Mouse (Mus musculus) adrenal gland, adult 2 months (tissue): ENCODE results near the gene Pdlim7. TPM values are rescaled to one million over a fixed set of nuclear protein-coding genes. Genes with fewer than 3 reads are reported as not detected.
A peak's percentile ranks its signal among the peaks of the same experiment; 100 is the strongest.

Source experiments
- DNase-seq: peaks from one replicate; pipeline ENCODE4 v3.0.0; 2021
- microRNA-seq, 2 experiments: library from miRNA; unstranded; fragments of <30 nt; microRNA quantifications; one replicate each; pipeline ENCODE4 v1.2.0; 2021
- polyA plus RNA-seq: library from polyadenylated mRNA; depleted of rRNA; stranded (reverse); fragments of >200 nt; gene quantifications from 2 replicates; pipeline ENCODE4 v1.2.3, GENCODE M21; 2012; rRNA removed
- total RNA-seq, 2 experiments: library from RNA; stranded (reverse); gene quantifications; 2 replicates each; pipeline ENCODE4 v1.2.3; 2021

Pdlim7 gene
- total and polyA plus RNA-seq, 3 experiments, result 15.2 to 45.2 (median 19.5) TPM

GRCm38 (mm10) chr13:55465830-55466440 is 47.5 kb downstream of the Pdlim7 start:
- DNase-seq, result no peak

- DNase-seq, result peak; percentile 73
Measured at GRCm38 (mm10) chr13:55465184-55465583, 48.3 kb downstream of the Pdlim7 start.

- peak; percentile 71 for DNase-seq
Measured at GRCm38 (mm10) chr13:55464027-55464884, 49.2 kb downstream of the Pdlim7 start, which contains the start of gene Prr7. TSS of gene Prr7 (plus strand) at chr13:55464267.

DNA sequence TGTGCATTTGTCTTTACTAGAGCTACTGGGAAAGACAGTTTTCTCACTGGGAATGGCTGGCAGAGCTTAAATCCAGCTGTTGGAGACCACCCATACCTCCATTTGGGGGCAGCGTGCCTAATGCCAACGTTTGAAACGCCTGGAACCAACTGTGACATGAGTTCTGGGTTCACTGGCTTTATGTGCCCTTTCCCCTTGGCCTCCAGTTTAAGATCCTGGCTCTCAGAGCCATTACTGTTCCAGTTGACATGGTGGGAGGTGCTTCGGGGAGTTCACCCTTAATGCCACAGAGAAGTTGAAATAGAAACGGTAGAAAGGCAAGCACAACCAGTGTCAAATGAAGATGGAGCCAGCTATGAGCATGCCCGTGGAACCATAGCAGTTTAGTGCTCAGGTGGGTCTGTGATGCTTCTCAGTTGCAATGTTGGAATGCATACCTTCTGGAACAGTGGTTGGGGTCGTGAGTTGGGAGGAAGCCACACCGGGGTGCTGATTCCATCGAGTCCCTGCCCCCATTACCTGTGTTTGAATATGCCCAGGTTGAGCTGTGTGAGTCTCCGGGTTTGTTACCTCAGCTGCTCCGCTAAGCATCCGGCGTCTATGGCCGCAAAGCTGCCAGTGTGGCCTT is 50.0 kb downstream of the Pdlim7 start:
- DNase-seq, result no peak

DNA sequence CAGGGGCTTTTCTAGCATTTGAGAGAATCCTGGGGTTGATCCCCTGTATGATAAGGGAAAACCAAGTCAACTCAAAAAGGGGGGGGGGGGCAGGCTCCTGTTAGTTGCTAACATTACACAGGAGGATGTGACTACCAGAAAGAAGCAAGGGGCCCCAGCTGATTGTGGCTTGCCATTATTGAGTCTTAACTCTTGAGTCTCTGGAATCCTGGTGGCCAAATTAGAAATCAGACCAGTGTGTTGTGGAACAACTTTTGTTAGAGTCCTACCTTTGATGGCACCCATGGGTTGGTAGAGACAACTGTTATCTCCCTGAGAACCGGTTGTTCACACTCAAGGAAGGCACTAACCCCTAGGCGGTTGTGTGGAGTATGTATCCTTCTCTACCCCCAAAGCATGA is 50.5 kb downstream of the Pdlim7 start:
- no peak for DNase-seq

DNA sequence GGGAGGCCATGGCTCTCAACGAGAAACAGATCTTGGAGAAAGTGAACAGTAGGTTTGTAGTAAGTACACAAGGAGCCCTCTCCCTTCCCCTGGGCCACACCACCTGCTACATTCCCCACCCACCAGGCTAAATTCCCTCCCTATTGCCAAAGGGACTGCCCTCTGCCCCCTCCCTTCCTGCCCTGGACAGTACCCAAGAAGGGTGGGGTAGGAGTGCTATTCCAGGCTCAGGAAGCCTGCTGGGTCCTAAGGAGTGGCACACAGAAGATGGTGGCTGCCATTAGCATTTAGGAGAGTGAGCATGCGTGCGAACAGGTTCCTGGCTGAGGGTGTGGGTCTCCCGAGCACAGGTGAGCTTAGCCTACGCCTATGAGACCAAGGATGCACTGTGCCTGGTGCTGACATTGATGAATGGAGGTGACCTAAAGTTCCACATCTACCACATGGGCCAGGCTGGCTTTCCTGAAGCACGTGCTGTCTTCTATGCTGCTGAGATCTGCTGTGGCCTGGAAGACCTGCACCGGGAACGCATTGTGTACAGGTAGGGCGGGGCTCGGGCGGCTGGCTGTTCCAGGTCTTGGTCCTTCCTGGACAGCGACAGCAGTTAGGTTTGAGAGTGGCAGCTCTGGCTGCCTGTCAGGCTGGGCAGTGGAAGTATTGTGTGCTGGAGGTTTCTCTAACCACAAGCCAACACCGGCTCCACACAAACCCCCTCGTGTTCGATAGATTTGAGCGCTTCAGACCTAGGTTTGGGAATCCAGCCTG is 61.5 kb downstream of the Pdlim7 start:
- DNase-seq, result peak; percentile 53

GRCm38 (mm10) chr13:55451296-55451695 is 62.2 kb downstream of the Pdlim7 start:
- DNase-seq, result no peak

GRCm38 (mm10) chr13:55450511-55450980 is 62.9 kb downstream of the Pdlim7 start:
- peak; percentile 95 for DNase-seq

- no peak for DNase-seq
Measured at GRCm38 (mm10) chr13:55449679-55450441, 63.6 kb downstream of the Pdlim7 start.

GRCm38 (mm10) chr13:55449205-55449604 is 64.3 kb downstream of the Pdlim7 start:
- DNase-seq, result no peak

- DNase-seq, result no peak
Measured at GRCm38 (mm10) chr13:55448131-55448530, 65.3 kb downstream of the Pdlim7 start.

GRCm38 (mm10) chr13:55447543-55447943 is 65.9 kb downstream of the Pdlim7 start:
- DNase-seq, result no peak

DNA sequence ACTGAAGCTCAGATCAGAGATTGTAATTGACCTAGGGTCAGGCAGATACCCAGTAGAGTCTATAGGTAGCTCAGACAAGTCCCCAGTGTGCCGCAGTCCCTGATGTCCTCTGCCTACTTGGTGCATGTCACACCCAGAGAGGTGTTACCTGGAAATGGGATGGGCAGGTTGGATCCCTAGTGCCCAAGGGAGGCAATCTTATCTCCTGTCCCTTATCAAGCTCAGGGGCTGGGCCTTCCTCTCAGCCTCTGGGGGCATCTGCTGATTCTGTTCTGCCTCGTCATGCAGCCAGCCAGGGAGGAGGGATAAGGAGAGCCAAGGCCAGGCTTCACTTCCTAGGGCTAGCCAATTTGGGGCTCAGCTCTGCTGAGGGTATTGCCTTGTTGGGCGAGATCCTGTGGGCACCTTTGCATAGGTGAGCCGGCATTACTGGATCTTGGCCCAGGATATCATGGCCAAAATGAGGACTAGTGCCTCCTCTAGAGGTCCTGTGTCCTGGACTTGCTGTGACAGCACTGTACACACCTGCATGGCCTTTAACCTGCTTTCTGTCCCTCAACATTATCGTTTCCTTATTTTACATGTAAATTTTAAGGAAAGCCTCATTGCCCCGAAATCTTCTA is 66.9 kb downstream of the Pdlim7 start:
- no peak for DNase-seq

Small RNA genes lying within 50 kb of the gene (microRNA-seq; reads per million reads assigned to microRNA genes)
- gene Mir6943, result 1.2 to 2.0 reads per million in 2 experiments
- gene Mir6944, result 2.4 to 2.5 reads per million in 2 experiments
- gene Mir6945, result 0 reads per million in 2 experiments

Other genes with a start within 250 kb of the Pdlim7 start
- gene Prelid1, start 193.2 kb downstream of the Pdlim7 start, total RNA-seq, result 100 to 1,000 TPM; 160 to 164 TPM
- 279 and 328 TPM in 2 replicates for gene Prelid1, start 193.2 kb downstream of the Pdlim7 start, polyA plus RNA-seq
- 10 to 100 TPM; 39.3 to 70.0 TPM for gene Rab24, start 191.7 kb downstream of the Pdlim7 start, total RNA-seq
- gene Rab24, start 191.7 kb downstream of the Pdlim7 start, polyA plus RNA-seq, result 91.7 and 105 TPM in 2 replicates
- 1 to 10 TPM; 1.2 to 1.7 TPM for gene Mxd3, start 183.9 kb downstream of the Pdlim7 start, total RNA-seq
- gene Mxd3, start 183.9 kb downstream of the Pdlim7 start, polyA plus RNA-seq, result 5.5 and 6.4 TPM in 2 replicates
- gene Lman2, start 150.9 kb downstream of the Pdlim7 start, total RNA-seq, result 100 to 1,000 TPM; 111 to 119 TPM
- 90.6 and 113 TPM in 2 replicates for gene Lman2, start 150.9 kb downstream of the Pdlim7 start, polyA plus RNA-seq
- under 1 TPM; 0.55 to 0.86 TPM for gene Rgs14, start 143.9 kb downstream of the Pdlim7 start, total RNA-seq
- 1.3 and 1.7 TPM in 2 replicates for gene Rgs14, start 143.9 kb downstream of the Pdlim7 start, polyA plus RNA-seq
- gene Slc34a1, start 115.5 kb downstream of the Pdlim7 start, total RNA-seq, result 1 to 10 TPM in 1 of 2 experiments, not detected in 1; 1.3 TPM
- gene Slc34a1, start 115.5 kb downstream of the Pdlim7 start, polyA plus RNA-seq, result 0.29 TPM in 1 of 2 replicates, not detected in the other
- not detected for gene Pfn3, start 98.4 kb downstream of the Pdlim7 start, total RNA-seq
- gene Pfn3, start 98.4 kb downstream of the Pdlim7 start, polyA plus RNA-seq, result not detected in 2 replicates
- gene F12, start 86.9 kb downstream of the Pdlim7 start, total RNA-seq, result 1 to 10 TPM in 1 of 2 experiments, not detected in 1; 1.5 TPM
- 0.10 and 0.34 TPM in 2 replicates for gene F12, start 86.9 kb downstream of the Pdlim7 start, polyA plus RNA-seq
- 10 to 100 TPM; 28.4 to 36.5 TPM for gene Grk6, start 68.6 kb downstream of the Pdlim7 start, total RNA-seq
- 48.5 and 70.5 TPM in 2 replicates for gene Grk6, start 68.6 kb downstream of the Pdlim7 start, polyA plus RNA-seq
- gene Prr7, start 49.4 kb downstream of the Pdlim7 start, total RNA-seq, result 1 to 10 TPM; 1.5 to 4.1 TPM
- gene Prr7, start 49.4 kb downstream of the Pdlim7 start, polyA plus RNA-seq, result 59.0 and 66.3 TPM in 2 replicates
- gene Dbn1, start 25.6 kb downstream of the Pdlim7 start, total RNA-seq, result 10 to 100 TPM; 12.6 to 25.9 TPM
- 41.5 and 44.1 TPM in 2 replicates for gene Dbn1, start 25.6 kb downstream of the Pdlim7 start, polyA plus RNA-seq
- 1 to 10 TPM; 3.8 to 4.9 TPM for gene Dok3, start 15.6 kb upstream of the Pdlim7 start, total RNA-seq
- gene Dok3, start 15.6 kb upstream of the Pdlim7 start, polyA plus RNA-seq, result 11.8 and 13.9 TPM in 2 replicates
- gene Ddx41, start 23.0 kb upstream of the Pdlim7 start, total RNA-seq, result 10 to 100 TPM; 44.6 to 53.4 TPM
- gene Ddx41, start 23.0 kb upstream of the Pdlim7 start, polyA plus RNA-seq, result 56.6 and 57.3 TPM in 2 replicates
- gene Fam193b, start 57.4 kb upstream of the Pdlim7 start, total RNA-seq, result 10 to 100 TPM; 32.0 to 41.2 TPM
- 99.6 and 110 TPM in 2 replicates for gene Fam193b, start 57.4 kb upstream of the Pdlim7 start, polyA plus RNA-seq
- gene Tmed9, start 60.1 kb upstream of the Pdlim7 start, total RNA-seq, result 100 to 1,000 TPM; 127 to 184 TPM
- 54.9 and 71.9 TPM in 2 replicates for gene Tmed9, start 60.1 kb upstream of the Pdlim7 start, polyA plus RNA-seq
- 10 to 100 TPM; 13.0 to 13.7 TPM for gene B4galt7, start 86.2 kb upstream of the Pdlim7 start, total RNA-seq
- 20.9 and 22.7 TPM in 2 replicates for gene B4galt7, start 86.2 kb upstream of the Pdlim7 start, polyA plus RNA-seq
- gene Caml, start 109.3 kb upstream of the Pdlim7 start, total RNA-seq, result 10 to 100 TPM; 30.9 to 32.4 TPM
- gene Caml, start 109.3 kb upstream of the Pdlim7 start, polyA plus RNA-seq, result 12.9 and 13.2 TPM in 2 replicates
- gene Ddx46, start 121.4 kb upstream of the Pdlim7 start, total RNA-seq, result 10 to 100 TPM; 33.6 to 40.4 TPM
- gene Ddx46, start 121.4 kb upstream of the Pdlim7 start, polyA plus RNA-seq, result 6.8 and 9.1 TPM in 2 replicates
- 10 to 100 TPM; 51.3 to 61.4 TPM for gene B230219D22Rik, start 179.4 kb upstream of the Pdlim7 start, total RNA-seq
- 16.5 and 19.5 TPM in 2 replicates for gene B230219D22Rik, start 179.4 kb upstream of the Pdlim7 start, polyA plus RNA-seq
- 10 to 100 TPM; 53.5 to 81.2 TPM for gene Txndc15, start 201.0 kb upstream of the Pdlim7 start, total RNA-seq
- gene Txndc15, start 201.0 kb upstream of the Pdlim7 start, polyA plus RNA-seq, result 72.3 and 73.9 TPM in 2 replicates
- 10 to 100 TPM; 73.8 to 81.6 TPM for gene Pcbd2, start 213.7 kb upstream of the Pdlim7 start, total RNA-seq
- 16.0 and 16.1 TPM in 2 replicates for gene Pcbd2, start 213.7 kb upstream of the Pdlim7 start, polyA plus RNA-seq